Mouse (Mus musculus) left cerebral cortex, postnatal 25 days (tissue): ENCODE measurements at regions not wholly inside any gene's neighbourhood (a gene's known extent, or its start where the extent isn't known, plus 50 kb on each side); places are given as distances from the start of the nearest gene placed in this dataset.

Experiments
- DNase-seq, 2 experiments: peaks; one replicate each; pipeline ENCODE4 v3.0.0; 2022; ENCODE audit warnings: low spot score in 2 of 2, mixed read lengths in 1 of 2
- intact Hi-C: fragments of 180-260 bp; cut with DNase I; formaldehyde crosslinking; loops from one replicate; pipeline ENCODE4 v1.15.1; 2025

GRCm38 (mm10) chr3:17794251-17795061 is 153.8 kb upstream of the Cypt12 start:
- DNase-seq, result peak; percentile 71 to 86

DNA sequence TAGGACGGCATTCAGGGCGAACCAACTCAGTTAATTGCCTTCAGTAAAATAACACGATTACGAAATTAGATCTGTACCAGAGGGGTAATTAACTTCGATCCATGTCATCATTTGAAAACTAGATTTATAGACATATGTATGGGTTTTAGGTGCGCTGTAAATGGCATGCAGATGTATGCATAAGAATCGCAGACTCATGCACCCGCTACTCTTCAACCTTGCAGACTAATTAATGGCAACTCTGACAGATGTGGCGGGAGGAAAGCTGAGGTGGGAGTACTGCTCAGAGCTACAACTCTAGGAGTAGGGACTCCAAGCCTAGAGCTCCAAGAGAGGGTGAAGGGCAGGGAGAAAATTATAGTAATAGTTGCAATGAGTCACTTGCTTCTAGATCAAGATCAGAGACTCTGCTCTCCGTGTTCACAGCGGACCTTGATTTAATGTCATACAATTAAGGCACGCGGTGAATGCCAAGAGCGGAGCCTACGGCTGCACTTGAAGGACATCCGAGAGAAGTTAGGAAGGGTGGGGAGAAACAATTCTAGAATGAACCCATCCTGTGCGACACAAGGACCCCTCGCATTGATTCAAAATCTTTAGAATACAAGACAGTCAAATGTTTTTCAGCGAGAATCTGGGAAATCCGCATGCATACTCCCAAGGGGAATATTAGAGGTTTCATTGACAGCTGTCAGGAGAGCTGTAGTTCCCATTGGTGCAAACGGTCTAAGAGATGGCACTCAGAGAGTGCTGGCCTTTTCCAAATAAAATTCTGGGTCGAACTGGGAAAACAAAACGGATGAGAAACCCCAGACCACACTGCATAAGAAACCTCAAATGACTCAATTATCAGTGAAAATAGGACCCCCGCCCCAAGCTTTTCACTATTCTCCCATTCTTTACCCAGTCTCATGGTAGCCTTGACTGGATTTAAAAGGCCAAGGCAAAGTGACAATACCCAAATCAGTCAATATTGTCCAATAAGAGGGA is 152.6 kb upstream of the Cypt12 start:
- intact Hi-C loops, result loop anchor here (2.0 to 10.0 kb wide), 2 partner anchors 979 to 1261 kb away; no protein-coding TSS in a partner anchor
- DNase-seq, result no peak

More at GRCm38 (mm10) chr3:17794251-17795061, 153.8 kb upstream of the Cypt12 start:
- intact Hi-C loops, result loop anchor here (2.0 to 10.0 kb wide), 3 partner anchors 922 to 1260 kb away; no protein-coding TSS in a partner anchor

DNA sequence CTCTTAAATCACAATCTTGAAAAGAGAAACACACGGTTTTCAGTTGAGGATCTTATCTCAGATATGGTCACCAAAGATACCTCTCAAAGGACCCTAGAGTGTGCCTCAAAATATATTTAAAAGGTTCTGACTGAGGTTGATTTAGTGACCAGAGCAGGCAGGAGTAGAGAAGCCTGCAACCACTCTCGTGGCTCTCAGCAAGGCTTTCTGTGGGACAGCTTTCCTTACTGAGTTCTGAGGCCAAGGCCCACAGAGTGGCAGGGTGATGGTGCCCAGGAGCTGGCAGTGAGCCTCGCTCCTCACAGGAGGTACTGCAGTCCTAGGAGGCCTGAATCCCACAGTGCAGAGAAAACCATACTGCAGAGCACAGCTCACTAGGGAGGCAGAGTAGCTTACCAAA is 151.4 kb upstream of the Cypt12 start:
- intact Hi-C loops, result loop anchor here (10.0 kb wide), 1 partner anchor 1262 kb away; no protein-coding TSS in a partner anchor
- peak in 1 of 2 experiments; percentile 57 for DNase-seq

DNA sequence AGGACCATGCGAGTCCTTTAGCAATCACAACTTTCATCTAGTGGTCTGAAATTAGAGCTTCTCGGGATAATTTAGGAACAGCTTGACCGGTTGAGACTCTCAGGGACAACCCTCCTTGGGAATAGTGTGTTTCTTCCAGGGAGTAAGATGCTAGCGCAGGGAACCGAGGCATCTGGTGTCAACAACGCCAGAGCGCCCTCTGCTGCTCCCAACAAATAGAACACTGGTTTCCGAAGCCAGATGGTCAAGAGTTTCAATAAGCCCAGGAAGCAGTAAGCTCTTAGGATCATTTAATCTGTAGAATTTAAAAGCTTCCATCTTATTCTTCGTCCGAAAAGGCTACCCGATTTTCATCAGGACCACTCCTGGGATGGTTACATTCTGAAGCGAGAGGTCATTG is 149.8 kb upstream of the Cypt12 start:
- peak; percentile 83 to 90 for DNase-seq
- intact Hi-C loops, result loop anchor here (10.0 kb wide), 1 partner anchor 1264 kb away; no protein-coding TSS in a partner anchor

GRCm38 (mm10) chr3:17799120-17799519 is 149.1 kb upstream of the Cypt12 start:
- intact Hi-C loops, result loop anchor here (10.0 kb wide), 1 partner anchor 1264 kb away; no protein-coding TSS in a partner anchor
- DNase-seq, result no peak

- DNase-seq, result no peak
- intact Hi-C loops, result no loop called here
Observed at GRCm38 (mm10) chr3:17800810-17801209, 147.4 kb upstream of the Cypt12 start.

DNA sequence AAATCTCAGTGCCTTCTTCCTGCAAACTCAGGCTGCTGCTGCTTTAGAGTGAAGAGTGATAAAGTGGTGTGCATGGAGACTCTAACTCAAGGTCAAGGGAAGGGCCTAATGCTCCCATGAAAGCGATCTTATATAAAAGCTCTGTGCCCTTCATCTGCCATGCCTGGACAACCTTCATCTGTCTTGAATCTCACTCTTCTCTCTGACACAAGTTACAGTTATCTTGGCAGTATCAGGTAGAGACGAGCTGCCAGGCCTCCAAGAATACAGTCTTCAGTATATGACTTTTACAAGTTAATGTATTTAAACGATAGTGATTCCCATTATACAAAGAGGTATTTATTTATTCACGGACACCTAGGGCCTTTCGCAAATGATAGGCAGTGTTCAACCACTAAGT is 146.7 kb upstream of the Cypt12 start:
- DNase-seq, result no peak
- intact Hi-C loops, result no loop called here

GRCm38 (mm10) chr3:17805185-17805584 is 143.0 kb upstream of the Cypt12 start:
- intact Hi-C loops, result no loop called here
- DNase-seq, result peak in 1 of 2 experiments; percentile 50

GRCm38 (mm10) chr3:17811290-17811689 is 136.9 kb upstream of the Cypt12 start:
- intact Hi-C loops, result no loop called here

GRCm38 (mm10) chr3:17824201-17824600 is 124.0 kb upstream of the Cypt12 start:
- intact Hi-C loops, result loop anchor here (1.0 to 10.0 kb wide), 3 partner anchors 1009 to 1802 kb away; no protein-coding TSS in a partner anchor
- no peak for DNase-seq

More at GRCm38 (mm10) chr3:17811290-17811689, 136.9 kb upstream of the Cypt12 start:
- DNase-seq, result no peak

DNA sequence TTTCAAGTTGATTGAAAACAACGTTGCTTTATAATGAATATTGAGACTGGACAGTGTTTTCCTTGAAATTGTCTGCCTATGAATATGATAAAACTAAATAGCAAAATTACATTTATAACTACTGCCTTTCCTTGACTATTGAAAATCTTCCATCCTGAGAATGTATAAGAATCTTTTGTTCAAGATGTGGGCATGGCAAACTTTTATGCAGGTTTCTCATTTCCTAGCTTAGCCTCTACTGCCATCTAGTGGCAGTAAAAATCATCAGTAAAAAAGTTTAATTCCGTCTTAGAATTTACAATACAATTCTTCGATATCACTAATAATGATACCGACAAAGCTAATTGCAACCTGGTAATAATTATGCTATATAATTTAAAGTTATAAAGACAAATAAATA is 123.5 kb upstream of the Cypt12 start:
- DNase-seq, result peak in 1 of 2 experiments; percentile 50

GRCm38 (mm10) chr3:17825254-17825890 is 122.8 kb upstream of the Cypt12 start:
- intact Hi-C loops, result loop anchor here (10.0 kb wide), 1 partner anchor 1011 kb away; no protein-coding TSS in a partner anchor
- DNase-seq, result no peak

More for the DNA sequence above, 123.5 kb upstream of the Cypt12 start:
- intact Hi-C loops, result loop anchor here (1.0 to 10.0 kb wide), 3 partner anchors 1010 to 1802 kb away; no protein-coding TSS in a partner anchor

DNA sequence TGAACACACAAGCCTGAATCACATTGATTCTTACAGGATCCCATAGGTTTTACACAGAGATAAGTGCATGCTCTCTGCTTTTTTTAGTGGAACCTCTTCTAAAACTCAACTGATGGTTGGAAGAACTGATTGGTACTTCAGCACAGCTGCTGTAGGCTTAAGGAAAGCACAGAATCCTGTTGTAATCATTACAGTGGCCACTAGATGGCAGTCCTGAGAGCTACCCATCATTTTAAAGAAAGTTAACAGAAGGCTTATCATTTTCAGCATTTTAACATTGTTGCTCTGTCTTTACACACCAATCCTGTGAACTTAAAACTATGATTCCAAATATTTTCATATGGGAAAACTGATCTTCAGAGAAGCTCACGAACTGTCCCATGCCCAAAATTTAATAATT is 113.5 kb upstream of the Cypt12 start:
- intact Hi-C loops, result loop anchor here (1.0 kb wide), 1 partner anchor 37 kb away; no protein-coding TSS in a partner anchor
- DNase-seq, result peak; percentile 90 to 92

DNA sequence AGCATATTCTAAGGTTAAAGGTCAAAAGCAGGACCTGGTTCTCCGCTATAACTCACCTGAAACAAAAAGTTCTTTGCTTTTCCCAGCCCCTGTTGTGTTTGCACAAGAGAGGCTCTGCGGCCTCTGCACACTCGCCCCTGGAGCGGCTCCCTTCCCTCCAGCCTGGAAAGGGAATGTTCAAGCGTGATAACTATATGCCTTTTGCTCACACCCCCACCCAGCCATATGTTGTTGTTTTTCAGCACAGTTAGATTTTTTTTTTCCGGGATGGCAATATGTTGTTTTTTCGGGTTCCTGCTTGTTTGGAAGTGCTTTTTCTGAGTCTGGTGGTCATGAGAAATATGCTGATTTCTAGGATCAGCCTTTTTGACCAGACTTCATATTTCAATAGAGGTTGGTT is 100.6 kb upstream of the Cypt12 start:
- peak; percentile 53 to 74 for DNase-seq
- intact Hi-C loops, result no loop called here

GRCm38 (mm10) chr3:17848181-17848580 is 100.0 kb upstream of the Cypt12 start:
- intact Hi-C loops, result no loop called here
- DNase-seq, result peak in 1 of 2 experiments; percentile 23

GRCm38 (mm10) chr3:17862367-17862766 is 85.8 kb upstream of the Cypt12 start:
- peak in 1 of 2 experiments; percentile 25 for DNase-seq
- intact Hi-C loops, result no loop called here

- intact Hi-C loops, result no loop called here
- DNase-seq, result no peak
Observed at GRCm38 (mm10) chr3:17865112-17865511, 83.1 kb upstream of the Cypt12 start.

DNA sequence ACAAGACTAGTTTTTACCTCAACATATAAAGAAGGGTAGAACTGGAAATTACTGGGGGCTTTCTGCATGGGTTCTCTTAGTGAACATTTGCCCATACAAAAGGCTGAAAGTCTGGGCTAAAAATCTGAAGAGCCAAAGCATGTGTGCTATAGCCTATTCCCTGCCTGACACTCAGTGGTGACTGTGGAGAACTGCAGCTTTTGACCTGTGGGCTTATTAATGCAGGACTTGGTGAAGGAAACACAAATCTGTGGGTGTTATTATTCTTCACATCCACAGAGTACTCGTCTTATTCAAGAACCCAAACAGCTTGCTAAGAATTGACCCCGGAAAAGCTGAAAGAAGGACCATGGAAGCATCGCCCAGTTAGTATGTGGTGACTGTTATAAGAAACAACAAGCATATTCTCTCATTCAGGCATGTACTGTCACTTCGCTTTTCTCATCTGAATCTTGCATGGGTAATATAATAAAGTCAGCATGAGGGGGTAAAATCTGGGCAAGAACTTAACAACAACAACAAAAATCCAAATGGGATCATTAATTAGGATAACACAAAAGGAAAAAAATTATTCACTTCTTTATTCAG is 77.2 kb upstream of the Cypt12 start:
- intact Hi-C loops, result loop anchor here (1.0 kb wide), 1 partner anchor 37 kb away; no protein-coding TSS in a partner anchor
- peak; percentile 23 to 39 for DNase-seq

DNA sequence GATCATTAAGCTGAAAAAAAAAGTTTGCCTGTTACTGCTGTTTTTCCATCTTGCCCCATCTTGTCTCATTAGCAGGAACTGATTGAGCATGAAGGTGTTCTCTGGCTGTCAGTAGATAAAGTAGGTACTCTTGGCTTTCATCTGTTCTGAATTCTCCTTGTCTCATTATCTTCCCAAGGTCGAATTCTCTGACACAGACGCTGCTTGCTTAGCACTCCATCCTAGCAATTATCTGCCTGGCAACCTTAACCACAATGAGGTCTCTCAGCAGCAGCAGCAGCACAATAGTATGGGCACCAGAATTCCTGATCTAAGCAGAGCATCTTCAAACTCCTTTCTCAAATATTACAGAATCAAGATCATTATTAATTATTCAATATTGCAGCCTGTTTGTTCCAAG is 52.3 kb upstream of the Cypt12 start:
- intact Hi-C loops, result no loop called here
- DNase-seq, result no peak
